Mouse (Mus musculus): ENCODE results near the gene Adam1a. TPM values are rescaled to one million over a fixed set of nuclear protein-coding genes. Genes with fewer than 3 reads are reported as not detected.

The Adam1a gene
- polyA plus RNA-seq, 2 experiments = 0.28 to 1.6 TPM

- no peak overlapping the region for H3K4me3 ChIP-seq (ENCODE audit: insufficient read depth in 1 of 2, low read depth in 2 of 2, low read length in 2 of 2)
- 69% methylated on average over 3 of the region's 3 CpGs for WGBS (ENCODE audit: insufficient replicate concordance)
- H3K4me2 ChIP-seq (ENCODE audit: low read depth) = no peak overlapping the region
- ATAC-seq (ENCODE audit: insufficient read depth) (no peak), DNase-seq (ENCODE audit: low read depth in 3 of 3, low spot score in 3 of 3) (no peak)
- no peak for TF ChIP-seq CTCF (IDR thresholded peaks at IDR 0.05; ENCODE audit: low read depth)
- TF ChIP-seq EP300 (IDR thresholded peaks at IDR 0.05; ENCODE audit: low read depth) = no peak
- no peaks in the 10 kb centered on the region for H3K9me3 ChIP-seq (ENCODE audit: control insufficient read depth, low read length)
- peaks cover 0 to 5% of the 10 kb centered on the region in 2 experiments; a peak in 2 of 4 replicates for H3K4me1 ChIP-seq (replicated peaks; ENCODE audit: control insufficient read depth in 2 of 2, insufficient read depth in 2 of 2, low read length in 1 of 2)
- H3K36me3 ChIP-seq (replicated peaks; ENCODE audit: control insufficient read depth, insufficient read depth, low read depth) = no peaks in the 10 kb centered on the region
- H3K27me3 ChIP-seq (ENCODE audit: control insufficient read depth, insufficient read depth, low read length) = no peaks in the 10 kb centered on the region
- no peak overlapping the region for H3K9ac ChIP-seq (replicated peaks)
- H3K27ac ChIP-seq = no peak overlapping the region
Observed at GRCm38 (mm10) chr5:121562436-121562835, 17.2 kb upstream of the Adam1a start.

- ATAC-seq (ENCODE audit: insufficient read depth) (no peak), DNase-seq (ENCODE audit: low read depth in 3 of 3, low spot score in 3 of 3) (no peak)
- no peak for TF ChIP-seq EP300 (IDR thresholded peaks at IDR 0.05; ENCODE audit: low read depth)
- TF ChIP-seq CTCF (IDR thresholded peaks at IDR 0.05; ENCODE audit: low read depth) = no peak
- Histone ChIP-seq H3K9ac (replicated peaks) (no peak overlapping the region), H3K36me3 (replicated peaks; ENCODE audit: control insufficient read depth, insufficient read depth, low read depth) (no peaks in the 10 kb centered on the region), H3K4me1 (replicated peaks; ENCODE audit: control insufficient read depth in 2 of 2, insufficient read depth in 2 of 2, low read length in 1 of 2) (peaks cover 13 to 19% of the 10 kb centered on the region in 2 experiments), H3K4me3 (ENCODE audit: insufficient read depth in 1 of 2, low read depth in 2 of 2, low read length in 2 of 2) (no peak overlapping the region), H3K27me3 (ENCODE audit: control insufficient read depth, insufficient read depth, low read length) (no peaks in the 10 kb centered on the region), H3K27ac (no peak overlapping the region), H3K9me3 (ENCODE audit: control insufficient read depth, low read length) (no peaks in the 10 kb centered on the region), H3K4me2 (ENCODE audit: low read depth) (no peak overlapping the region)
- WGBS (ENCODE audit: insufficient replicate concordance) = 74% methylated on average over 7 of the region's 7 CpGs
Observed at GRCm38 (mm10) chr5:121549196-121549595, 3.9 kb upstream of the Adam1a start.

GRCm38 (mm10) chr5:121547084-121547483, 1.8 kb upstream of the Adam1a start:
- H3K27ac ChIP-seq = peak overlapping the region; percentile 72

GRCm38 (mm10) chr5:121546530-121546895, 1.2 kb upstream of the Adam1a start:
- Histone ChIP-seq H3K27ac (peak overlapping the region; percentile 72), H3K4me1 (replicated peaks; ENCODE audit: control insufficient read depth in 2 of 2, insufficient read depth in 2 of 2, low read length in 1 of 2) (peaks cover 22 to 25% of the 10 kb centered on the region in 2 experiments), H3K9me3 (ENCODE audit: control insufficient read depth, low read length) (no peaks in the 10 kb centered on the region), H3K9ac (replicated peaks) (peak overlapping the region; percentile 97), H3K4me2 (ENCODE audit: low read depth) (peak overlapping the region; percentile 80), H3K27me3 (ENCODE audit: control insufficient read depth, insufficient read depth, low read length) (no peaks in the 10 kb centered on the region), H3K36me3 (replicated peaks; ENCODE audit: control insufficient read depth, insufficient read depth, low read depth) (no peaks in the 10 kb centered on the region), H3K4me3 (ENCODE audit: insufficient read depth in 1 of 2, low read depth in 2 of 2, low read length in 2 of 2) (peak overlapping the region; percentile 78 to 97)
- TF ChIP-seq CTCF (IDR thresholded peaks at IDR 0.05; ENCODE audit: low read depth) (peak; percentile 77), EP300 (IDR thresholded peaks at IDR 0.05; ENCODE audit: low read depth) (no peak)
- WGBS (ENCODE audit: insufficient replicate concordance) = 12% methylated on average over 6 of the region's 6 CpGs
- DNase-seq (ENCODE audit: low read depth in 3 of 3, low spot score in 3 of 3) = peak; percentile 53 to 62 (median 55)
- ATAC-seq (ENCODE audit: insufficient read depth) = peak; percentile 22; the same call in 1 of the 2 replicates

More at GRCm38 (mm10) chr5:121547084-121547483, 1.8 kb upstream of the Adam1a start:
- no peaks in the 10 kb centered on the region for H3K9me3 ChIP-seq (ENCODE audit: control insufficient read depth, low read length)
- no peaks in the 10 kb centered on the region for H3K36me3 ChIP-seq (replicated peaks; ENCODE audit: control insufficient read depth, insufficient read depth, low read depth)
- no peaks in the 10 kb centered on the region for H3K27me3 ChIP-seq (ENCODE audit: control insufficient read depth, insufficient read depth, low read length)
- H3K9ac ChIP-seq (replicated peaks) = peak overlapping the region; percentile 97
- TF ChIP-seq CTCF (IDR thresholded peaks at IDR 0.05; ENCODE audit: low read depth) (no peak), EP300 (IDR thresholded peaks at IDR 0.05; ENCODE audit: low read depth) (peak; percentile 44; the same call in 1 of the 2 replicates)
- peak overlapping the region; percentile 22 to 97; a peak in 2 of 4 replicates for H3K4me3 ChIP-seq (ENCODE audit: insufficient read depth in 1 of 2, low read depth in 2 of 2, low read length in 2 of 2)
- H3K4me1 ChIP-seq (replicated peaks; ENCODE audit: control insufficient read depth in 2 of 2, insufficient read depth in 2 of 2, low read length in 1 of 2) = peaks cover 22 to 25% of the 10 kb centered on the region in 2 experiments
- 50% methylated on average over 3 of the region's 3 CpGs for WGBS (ENCODE audit: insufficient replicate concordance)
- peak in 2 of 3 experiments; percentile 38 to 52 for DNase-seq (ENCODE audit: low read depth in 3 of 3, low spot score in 3 of 3)
- H3K4me2 ChIP-seq (ENCODE audit: low read depth) = peak overlapping the region; percentile 80
- peak; percentile 34 for ATAC-seq (ENCODE audit: insufficient read depth)

- H3K4me3 ChIP-seq (ENCODE audit: insufficient read depth in 1 of 2, low read depth in 2 of 2, low read length in 2 of 2) = peak within 1 kb of the TSS; percentile 79 to 97
- peak; percentile 94 for ATAC-seq (ENCODE audit: insufficient read depth)
- peak; percentile 89 to 91 (median 91) for DNase-seq (ENCODE audit: low read depth in 3 of 3, low spot score in 3 of 3)
- H3K4me2 ChIP-seq (ENCODE audit: low read depth) = peak within 1 kb of the TSS; percentile 80
- TF ChIP-seq EP300 (IDR thresholded peaks at IDR 0.05; ENCODE audit: low read depth) = no peak
- TF ChIP-seq CTCF (IDR thresholded peaks at IDR 0.05; ENCODE audit: low read depth) = no peak
- no peaks in the 10 kb centered on the region for H3K9me3 ChIP-seq (ENCODE audit: control insufficient read depth, low read length)
- WGBS (ENCODE audit: insufficient replicate concordance) = 2% methylated on average over 55 of the region's 55 CpGs
- peak within 1 kb of the TSS; percentile 97 for H3K9ac ChIP-seq (replicated peaks)
- H3K27ac ChIP-seq = peak within 1 kb of the TSS; percentile 72
- peaks cover 22 to 25% of the 10 kb centered on the region in 2 experiments for H3K4me1 ChIP-seq (replicated peaks; ENCODE audit: control insufficient read depth in 2 of 2, insufficient read depth in 2 of 2, low read length in 1 of 2)
- H3K27me3 ChIP-seq (ENCODE audit: control insufficient read depth, insufficient read depth, low read length) = no peaks in the 10 kb centered on the region
- no peaks in the 10 kb centered on the region for H3K36me3 ChIP-seq (replicated peaks; ENCODE audit: control insufficient read depth, insufficient read depth, low read depth)
Observed at GRCm38 (mm10) chr5:121545793-121546529, 679 bp upstream of the Adam1a start, which contains the start of gene Mapkapk5. TSS of gene Mapkapk5 (minus strand) at chr5:121545905.

Measured in liver, embryonic 14.5 days (tissue).